Mouse (Mus musculus) MEL (cell line): ENCODE results near the gene Fosb. TPM values are rescaled to one million over a fixed set of nuclear protein-coding genes. Genes with fewer than 3 reads are reported as not detected.

Source experiments
- DNase-seq: peaks from one replicate; pipeline ENCODE4 v3.0.0; 2011; ENCODE audit warnings: low read depth, low spot score
- H3K27ac ChIP-seq: 2 replicates; pipeline ENCODE4 v1.5.1; 2012; ENCODE audit warnings: low read depth, mild to moderate bottlenecking, control low read depth, low read length, moderate library complexity; ENCODE audit not compliant: control insufficient read depth
- H3K27me3 ChIP-seq, 2 experiments: fragments of 150-350 bp in 1 of 2; sonication (generic) in 1 of 2; 2 replicates each; pipeline ENCODE4 v1.6.1; 2012; ENCODE audit warnings: low read length in 2 of 2, mild to moderate bottlenecking in 2 of 2, improper control_type of control experiment in 1 of 2, moderate library complexity in 1 of 2; ENCODE audit not compliant: insufficient read depth in 2 of 2, control insufficient read depth in 1 of 2
- H3K36me3 ChIP-seq, 2 experiments: 2 replicates each; pipeline ENCODE4 v1.6.1; 2012 to 2014; ENCODE audit warnings: low read length in 2 of 2, improper control_type of control experiment in 1 of 2, inconsistent platforms in 1 of 2, mild to moderate bottlenecking in 1 of 2; ENCODE audit not compliant: insufficient read depth in 2 of 2, control insufficient read depth in 1 of 2
- H3K4me1 ChIP-seq, 2 experiments: fragments of 150-350 bp in 1 of 2; sonication (generic) in 1 of 2; 2 replicates each; pipeline ENCODE4 v1.6.1; 2012; ENCODE audit warnings: low read length in 2 of 2, improper control_type of control experiment in 1 of 2, mild to moderate bottlenecking in 1 of 2; ENCODE audit not compliant: insufficient read depth in 2 of 2, control insufficient read depth in 1 of 2
- H3K4me3 ChIP-seq, 2 experiments: fragments of 150-350 bp in 1 of 2; sonication (generic) in 1 of 2; 2 replicates each; pipeline ENCODE4 v1.5.1; 2012; ENCODE audit warnings: low read depth in 2 of 2, low read length in 2 of 2, mild to moderate bottlenecking in 2 of 2, moderate library complexity in 2 of 2, control low read depth in 1 of 2, improper control_type of control experiment in 1 of 2; ENCODE audit not compliant: control insufficient read depth in 1 of 2, insufficient read depth in 1 of 2
- H3K79me2 ChIP-seq: 2 replicates; pipeline ENCODE4 v1.6.1; 2012; ENCODE audit warnings: mild to moderate bottlenecking, low read length, moderate library complexity; ENCODE audit not compliant: control insufficient read depth, poor library complexity, insufficient read depth
- H3K9ac ChIP-seq: 2 replicates; pipeline ENCODE4 v1.6.1; 2012; ENCODE audit warnings: low read depth, mild to moderate bottlenecking, control low read depth, low read length, moderate library complexity; ENCODE audit not compliant: control insufficient read depth, poor library complexity, severe bottlenecking
- H3K9me3 ChIP-seq: fragments of 150-350 bp; sonication (generic); replicated peaks from 2 replicates; pipeline ENCODE4 v1.6.1; 2012; ENCODE audit warnings: mild to moderate bottlenecking, low read length, improper control_type of control experiment, moderate library complexity; ENCODE audit not compliant: insufficient read depth
- BHLHE40 ChIP-seq: IDR thresholded peaks from 2 replicates; pipeline ENCODE4 v1.6.1; 2012; ENCODE audit warnings: low read depth, mild to moderate bottlenecking, inconsistent platforms, low read length, improper control_type of control experiment, borderline replicate concordance
- CHD1 ChIP-seq: IDR thresholded peaks from 2 replicates; pipeline ENCODE4 v1.6.1; 2012; ENCODE audit warnings: low read depth, mild to moderate bottlenecking, inconsistent platforms, low read length, improper control_type of control experiment
- ELF1 ChIP-seq: IDR thresholded peaks from 2 replicates; pipeline ENCODE4 v1.6.1; 2014; ENCODE audit warnings: low read depth, mild to moderate bottlenecking, inconsistent platforms, low read length, improper control_type of control experiment, moderate library complexity
- EP300 ChIP-seq, 2 experiments: IDR thresholded peaks; 2 replicates each; pipeline ENCODE4 v1.6.1; 2011; ENCODE audit warnings: improper control_type of control experiment in 2 of 2, low read length in 2 of 2, low read depth in 1 of 2, mild to moderate bottlenecking in 1 of 2
- GABPA ChIP-seq: IDR thresholded peaks from 2 replicates; pipeline ENCODE4 v1.6.1; 2012; ENCODE audit warnings: low read depth, mild to moderate bottlenecking, inconsistent platforms, low read length, improper control_type of control experiment, moderate library complexity
- JUND ChIP-seq: IDR thresholded peaks from 2 replicates; pipeline ENCODE4 v1.6.1; 2011; ENCODE audit warnings: low read depth, mild to moderate bottlenecking, improper control_type of control experiment, low read length
- KAT2A ChIP-seq: conservative IDR thresholded peaks from 2 replicates; pipeline ENCODE4 v1.6.1; 2012; ENCODE audit warnings: low read depth, low read length, improper control_type of control experiment, inconsistent platforms
- MAFK ChIP-seq: IDR thresholded peaks from 2 replicates; pipeline ENCODE4 v1.6.1; 2011; ENCODE audit warnings: low read depth, mild to moderate bottlenecking, low read length, improper control_type of control experiment, borderline replicate concordance
- MAZ ChIP-seq: IDR thresholded peaks from 2 replicates; pipeline ENCODE4 v1.6.1; 2012; ENCODE audit warnings: low read depth, mild to moderate bottlenecking, inconsistent platforms, low read length, improper control_type of control experiment
- MEF2A ChIP-seq: IDR thresholded peaks from 2 replicates; pipeline ENCODE4 v1.6.1; 2014; ENCODE audit warnings: low read depth, mild to moderate bottlenecking, inconsistent platforms, low read length, improper control_type of control experiment; ENCODE audit not compliant: poor library complexity, insufficient replicate concordance, severe bottlenecking; ENCODE audit errors: extremely low read depth
- MXI1 ChIP-seq: IDR thresholded peaks from 2 replicates; pipeline ENCODE4 v1.6.1; 2011; ENCODE audit warnings: mild to moderate bottlenecking, low read depth, low read length, improper control_type of control experiment
- MYB ChIP-seq: IDR thresholded peaks from 2 replicates; pipeline ENCODE4 v1.6.1; 2011; ENCODE audit warnings: mild to moderate bottlenecking, low read depth, low read length, improper control_type of control experiment
- MYC ChIP-seq: IDR thresholded peaks from 2 replicates; pipeline ENCODE4 v1.6.1; 2011; ENCODE audit warnings: low read depth, mild to moderate bottlenecking, low read length, improper control_type of control experiment, moderate library complexity
- NELFE ChIP-seq: IDR thresholded peaks from 2 replicates; pipeline ENCODE4 v1.6.1; 2011; ENCODE audit warnings: low read depth, low read length, improper control_type of control experiment
- POLR2A ChIP-seq, 2 experiments: IDR thresholded peaks; 2 replicates each; pipeline ENCODE4 v1.6.1; 2011 to 2012; ENCODE audit warnings: low read length in 2 of 2, mild to moderate bottlenecking in 2 of 2, control low read depth in 1 of 2, improper control_type of control experiment in 1 of 2, low read depth in 1 of 2, moderate library complexity in 1 of 2; ENCODE audit not compliant: control insufficient read depth in 1 of 2, insufficient read depth in 1 of 2, poor library complexity in 1 of 2
- POLR2AphosphoS5 ChIP-seq: IDR thresholded peaks from 2 replicates; pipeline ENCODE4 v1.6.1; 2012; ENCODE audit warnings: low read depth, borderline replicate concordance, mild to moderate bottlenecking, inconsistent platforms, low read length, moderate library complexity, mixed read lengths
- RCOR1 ChIP-seq: IDR thresholded peaks from 2 replicates; pipeline ENCODE4 v1.6.1; 2012; ENCODE audit warnings: low read depth, mild to moderate bottlenecking, inconsistent platforms, low read length, improper control_type of control experiment
- SIN3A ChIP-seq: IDR thresholded peaks from 2 replicates; pipeline ENCODE4 v1.6.1; 2012; ENCODE audit warnings: low read length, improper control_type of control experiment, inconsistent platforms
- TBP ChIP-seq: IDR thresholded peaks from 2 replicates; pipeline ENCODE4 v1.8.0; 2011; ENCODE audit warnings: low read depth, low read length, improper control_type of control experiment
- TCF12 ChIP-seq: IDR thresholded peaks from 2 replicates; pipeline ENCODE4 v1.6.1; 2014; ENCODE audit warnings: low read depth, mild to moderate bottlenecking, inconsistent platforms, low read length, improper control_type of control experiment, moderate library complexity
- UBTF ChIP-seq: IDR thresholded peaks from 2 replicates; pipeline ENCODE4 v1.6.1; 2012; ENCODE audit warnings: low read depth, mild to moderate bottlenecking, inconsistent platforms, low read length, improper control_type of control experiment, moderate library complexity, borderline replicate concordance; ENCODE audit not compliant: insufficient read depth
- USF1 ChIP-seq: IDR thresholded peaks from 2 replicates; pipeline ENCODE4 v1.6.1; 2014; ENCODE audit warnings: low read depth, mild to moderate bottlenecking, inconsistent platforms, low read length, improper control_type of control experiment, moderate library complexity
- USF2 ChIP-seq, 2 experiments: IDR thresholded peaks; 2 replicates each; pipeline ENCODE4 v1.6.1; 2011 to 2012; ENCODE audit warnings: improper control_type of control experiment in 2 of 2, low read length in 2 of 2, borderline replicate concordance in 1 of 2, inconsistent platforms in 1 of 2, low read depth in 1 of 2, mild to moderate bottlenecking in 1 of 2; ENCODE audit not compliant: insufficient read depth in 1 of 2
- ZKSCAN1 ChIP-seq: IDR thresholded peaks from 2 replicates; pipeline ENCODE4 v1.6.1; 2012; ENCODE audit warnings: low read depth, mild to moderate bottlenecking, inconsistent platforms, low read length, improper control_type of control experiment, moderate library complexity
- ZNF384 ChIP-seq: IDR thresholded peaks from 2 replicates; pipeline ENCODE4 v1.6.1; 2012; ENCODE audit warnings: low read depth, mild to moderate bottlenecking, inconsistent platforms, low read length, improper control_type of control experiment
- polyA plus RNA-seq, 2 experiments: library from polyadenylated mRNA; stranded (reverse) in 1 of 2; unstranded in 1 of 2; fragments of >175 nt in 1 of 2; fragments of >200 nt in 1 of 2; gene quantifications; 2 replicates each; pipeline versions ENCODE4 v1.2.1 to v1.2.4; 2012; ENCODE audit warnings: low replicate concordance in 2 of 2, low read depth in 1 of 2; ENCODE audit not compliant: insufficient read length in 2 of 2, insufficient read depth in 1 of 2, missing spikeins in 1 of 2
- total RNA-seq: library from RNA; depleted of rRNA; stranded (reverse); fragments of 300-350 nt; gene quantifications from 2 replicates; pipeline ENCODE4 v1.2.3, GENCODE M21; 2012

The Fosb gene
- total and polyA plus RNA-seq, 3 experiments: 0.04 to 0.49 TPM; not detected in 1

DNA sequence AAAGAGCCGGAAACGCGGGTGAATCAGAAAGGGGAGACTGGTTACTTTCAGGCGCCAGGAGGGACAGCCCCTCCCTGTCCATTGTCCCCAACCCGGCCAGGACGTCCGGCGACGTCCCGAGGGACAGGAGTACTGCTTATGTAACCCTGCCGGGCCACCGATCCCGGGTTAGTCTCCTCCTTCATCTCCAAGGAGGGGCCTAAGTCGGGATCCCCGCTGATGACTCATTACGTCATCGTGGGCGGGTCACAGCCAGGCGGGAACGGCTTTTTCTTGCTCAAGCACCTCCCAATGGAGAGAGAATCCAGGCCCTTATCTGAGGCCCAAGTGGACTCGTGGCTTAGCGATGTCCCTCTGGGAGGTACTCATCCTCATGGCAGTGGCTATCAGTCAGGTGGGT is 17.3 kb upstream of the Fosb start (continued):
- TF ChIP-seq MYB (no peak), MAZ (no peak)

DNA sequence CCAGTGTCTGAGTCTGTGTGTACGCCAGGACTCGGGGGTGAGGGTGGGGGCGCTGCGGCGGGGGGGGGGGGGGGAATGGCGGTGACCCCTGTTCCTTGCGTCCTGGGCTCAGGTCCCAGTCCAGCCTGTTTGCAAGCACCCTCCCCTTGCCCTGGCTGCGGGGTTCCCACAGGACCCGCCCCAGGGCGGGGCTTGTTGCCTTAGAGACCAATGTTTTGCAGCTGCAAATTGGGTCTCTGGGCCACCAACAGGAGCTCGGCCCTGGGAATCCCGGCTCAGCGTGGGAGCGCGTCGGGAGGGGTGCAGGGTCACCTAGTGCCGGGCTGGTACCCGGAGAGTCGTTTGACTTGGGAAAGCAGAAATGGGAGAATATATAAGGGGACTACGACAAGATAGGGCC is 16.5 kb upstream of the Fosb start:
- Histone ChIP-seq H3K27me3 (peaks cover 0 to 2% of the 10 kb centered on the region in 2 experiments; a peak in 1 of 4 replicates), H3K9ac (peak overlapping the region; percentile 51; the same call in 1 of the 2 replicates), H3K4me3 (peak overlapping the region; percentile 53 to 87), H3K27ac (peak overlapping the region; percentile 45; the same call in 1 of the 2 replicates)
- DNase-seq: peak; percentile 85
- TF ChIP-seq ELF1 (peak; percentile 26; the same call in 1 of the 2 replicates), CHD1 (no peak), MYC (no peak), JUND (no peak), SIN3A (peak; percentile 67)
- TF ChIP-seq, all 39 proteins: peak for 2
- H3K36me3 ChIP-seq: peaks cover 0 to 15% of the 10 kb centered on the region in 2 experiments; a peak in 2 of 4 replicates
- H3K79me2 ChIP-seq: no peaks in the 10 kb centered on the region
- peaks cover 9 to 19% of the 10 kb centered on the region in 2 experiments for H3K4me1 ChIP-seq
- no peaks in the 10 kb centered on the region for H3K9me3 ChIP-seq

DNA sequence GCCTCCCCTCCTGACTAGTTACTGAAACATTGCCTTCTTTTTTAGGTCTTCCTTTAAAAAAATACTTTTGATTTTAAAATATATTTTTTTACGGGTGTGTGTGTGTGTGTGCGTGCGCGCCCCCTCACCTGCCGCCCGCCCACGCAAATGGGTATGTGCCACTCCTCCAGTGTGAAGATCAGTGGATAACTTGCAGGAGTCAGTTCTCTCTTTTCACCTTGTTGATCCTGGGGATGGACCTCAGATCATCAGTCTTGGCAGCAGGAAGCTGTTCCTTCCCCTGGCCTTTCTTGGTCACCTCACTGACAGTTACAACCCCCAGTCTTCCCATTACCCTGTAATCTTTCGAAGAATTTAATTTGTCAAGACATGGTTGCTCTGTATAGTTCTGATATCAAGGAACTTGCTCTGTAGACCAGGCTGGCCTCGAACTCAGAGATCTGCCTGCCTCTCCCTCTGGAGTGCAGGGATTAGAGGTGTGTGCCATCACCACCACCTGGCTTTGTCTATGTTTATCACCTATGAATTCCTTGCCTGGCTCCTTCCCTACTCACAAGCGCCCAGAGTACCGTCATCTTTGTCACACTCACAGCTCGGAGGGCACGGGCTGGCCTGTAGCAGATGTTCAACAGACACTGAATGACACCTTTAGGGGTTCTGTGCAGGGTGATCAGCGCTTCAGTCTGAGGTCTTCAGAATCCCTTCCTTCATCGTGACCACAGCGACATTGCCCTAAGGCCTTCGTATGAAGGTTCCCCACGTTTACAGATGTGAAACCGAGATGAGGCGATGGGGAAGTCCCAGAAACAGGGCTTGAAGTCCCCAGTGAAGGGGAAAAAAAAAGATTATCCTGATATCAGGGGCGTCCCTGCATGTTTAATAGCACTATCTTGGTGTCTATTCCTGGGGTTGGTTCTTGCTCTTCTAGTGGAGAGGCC is 15.7 kb upstream of the Fosb start:
- Histone ChIP-seq H3K9me3 (no peaks in the 10 kb centered on the region), H3K9ac (peak overlapping the region; percentile 21; the same call in 1 of the 2 replicates), H3K4me3 (peak overlapping the region; percentile 14 to 36; a peak in 2 of 4 replicates), H3K27me3 (peaks cover 0 to 2% of the 10 kb centered on the region in 2 experiments; a peak in 1 of 4 replicates), H3K36me3 (peaks cover 0 to 15% of the 10 kb centered on the region in 2 experiments; a peak in 2 of 4 replicates), H3K4me1 (peaks cover 9 to 21% of the 10 kb centered on the region in 2 experiments), H3K27ac (peak overlapping the region; percentile 58), H3K79me2 (no peaks in the 10 kb centered on the region)
- peak; percentile 79 for DNase-seq
- TF ChIP-seq TCF12: peak; percentile 58
- TF ChIP-seq ZNF384: peak; percentile 84
- no peak for TF ChIP-seq ZKSCAN1
- TF ChIP-seq USF2 (IDR thresholded peaks at IDR 0.05; ENCODE audit: borderline replicate concordance in 1 of 2, insufficient read depth in 1 of 2, low read depth in 1 of 2, low read length in 2 of 2): no peak
- TF ChIP-seq GABPA: no peak
- TF ChIP-seq JUND: no peak
- TF ChIP-seq TBP: peak; percentile 67
- no peak for TF ChIP-seq MYC
- no peak for TF ChIP-seq NELFE
- TF ChIP-seq EP300 (IDR thresholded peaks at IDR 0.05; ENCODE audit: low read depth in 1 of 2, low read length in 2 of 2): peak; percentile 40 to 43; a peak in 2 of 4 replicates
- TF ChIP-seq KAT2A: no peak
- no peak for TF ChIP-seq UBTF
- no peak for TF ChIP-seq CHD1
- peak; percentile 37; the same call in 1 of the 2 replicates for TF ChIP-seq MXI1
- TF ChIP-seq BHLHE40: no peak
- no peak for TF ChIP-seq MAFK
- no peak for TF ChIP-seq MAZ
- no peak for TF ChIP-seq POLR2AphosphoS5
- TF ChIP-seq MEF2A: peak; percentile 27; the same call in 1 of the 2 replicates
- TF ChIP-seq USF1: no peak
- no peak for TF ChIP-seq POLR2A (IDR thresholded peaks at IDR 0.05; ENCODE audit: control insufficient read depth in 1 of 2, insufficient read depth in 1 of 2, low read depth in 1 of 2, low read length in 2 of 2, poor library complexity in 1 of 2)
- TF ChIP-seq RCOR1: 0 out of 2 replicates have a peak, but pooled peaks have one; percentile 22
